Mouse (Mus musculus) lung, embryonic 14.5 days (tissue): Measurements from ENCODE around the gene Spindoc. TPM values are rescaled to one million over a fixed set of nuclear protein-coding genes. Genes with fewer than 3 reads are reported as not detected.

ENCODE experiments used
- ATAC-seq: fragments of 200-750 bp; cut with Nextera tagmentation; 2 replicates; pipeline ENCODE4 v1.8.0; 2017; ENCODE audit warnings: mild to moderate bottlenecking, moderate TSS enrichment, moderate library complexity; ENCODE audit not compliant: insufficient read depth
- DNase-seq: peaks from one replicate; pipeline ENCODE4 v3.0.0-alpha.2; 2015
- H3K27ac ChIP-seq: fragments of 300-500 bp; sonication (generic); 2 replicates; pipeline ENCODE4 v1.5.1; 2014; ENCODE audit warnings: low read depth, mild to moderate bottlenecking, moderate library complexity
- H3K27me3 ChIP-seq: fragments of 300-500 bp; sonication (generic); 2 replicates; pipeline ENCODE4 v1.6.1; 2014; ENCODE audit warnings: low read length, control low read depth; ENCODE audit not compliant: insufficient read depth
- H3K36me3 ChIP-seq: fragments of 300-500 bp; sonication (generic); 2 replicates; pipeline ENCODE4 v1.6.1; 2014; ENCODE audit warnings: control low read depth; ENCODE audit not compliant: insufficient read depth
- H3K4me1 ChIP-seq: fragments of 300-500 bp; sonication (generic); 2 replicates; pipeline ENCODE4 v1.6.1; 2014; ENCODE audit warnings: antibody characterized with exemption, control low read depth; ENCODE audit not compliant: insufficient read depth
- H3K4me2 ChIP-seq: fragments of 300-500 bp; sonication (generic); 2 replicates; pipeline ENCODE4 v1.6.1; 2014; ENCODE audit warnings: mild to moderate bottlenecking
- H3K4me3 ChIP-seq: fragments of 300-500 bp; sonication (generic); 2 replicates; pipeline ENCODE4 v1.5.1; 2014; ENCODE audit warnings: low read depth, low read length
- H3K9ac ChIP-seq: fragments of 300-500 bp; sonication (generic); 2 replicates; pipeline ENCODE4 v1.6.1; 2014
- H3K9me3 ChIP-seq: fragments of 300-500 bp; sonication (generic); 2 replicates; pipeline ENCODE4 v1.6.1; 2016; ENCODE audit warnings: low read depth, low read length, control low read depth
- CTCF ChIP-seq: IDR thresholded peaks from 2 replicates; pipeline ENCODE4 v1.5.1; 2016; ENCODE audit warnings: antibody characterized with exemption, low read depth
- WGBS: fragments of 180-500 bp; shearing (Covaris S2); extraction: QIAGEN DNeasy Blood & Tissue Kit; methylation state at CpG from one replicate; pipeline ENCODE4 v1.1.7; 2014; 5-methylcytosine and 5-hydroxymethylcytosine counted together
- polyA plus RNA-seq: library from polyadenylated mRNA; unstranded; fragments of >200 nt; fragmentation: Nextera tagmentation; extraction: Ambion mirVana; gene quantifications from 2 replicates; pipeline ENCODE4 v1.2.1, GENCODE M21; 2014

Gene Spindoc
- polyA plus RNA-seq, 1 experiment from 2014 or later, result 26.8 TPM

- Histone ChIP-seq H3K36me3 (no peaks in the 10 kb centered on the region), H3K9me3 (no peaks in the 10 kb centered on the region), H3K9ac (0 out of 2 replicates have a peak overlapping the region, but pooled peaks have one; percentile 9), H3K27me3 (no peaks in the 10 kb centered on the region), H3K4me3 (no peak overlapping the region), H3K27ac (peak overlapping the region; percentile 89), H3K4me1 (peaks cover 28% of the 10 kb centered on the region), H3K4me2 (peak overlapping the region; percentile 39)
- no peak for TF ChIP-seq CTCF
- DNase-seq (peak; percentile 34), ATAC-seq (no peak)
- 34% methylated on average over 10 of the region's 10 CpGs for WGBS
Measured at GRCm38 (mm10) chr19:7311306-7311705, 71.5 kb downstream of the Spindoc start.

- WGBS, result 18% methylated on average over 5 of the region's 5 CpGs
- Histone ChIP-seq H3K36me3 (no peaks in the 10 kb centered on the region), H3K9me3 (no peaks in the 10 kb centered on the region), H3K4me2 (peak overlapping the region; percentile 39), H3K27ac (peak overlapping the region; percentile 89), H3K27me3 (no peaks in the 10 kb centered on the region), H3K4me1 (peaks cover 28% of the 10 kb centered on the region), H3K4me3 (no peak overlapping the region), H3K9ac (peak overlapping the region; percentile 27; the same call in 1 of the 2 replicates)
- ATAC-seq (peak; percentile 73; the same call in 1 of the 2 replicates), DNase-seq (peak; percentile 75)
- peak; percentile 11; the same call in 1 of the 2 replicates for TF ChIP-seq CTCF
Measured at GRCm38 (mm10) chr19:7310704-7311103, 72.1 kb downstream of the Spindoc start.

GRCm38 (mm10) chr19:7309738-7310330, 73.0 kb downstream of the Spindoc start:
- no peak for TF ChIP-seq CTCF
- H3K4me2 ChIP-seq, result no peak overlapping the region
- no peaks in the 10 kb centered on the region for H3K9me3 ChIP-seq
- H3K4me3 ChIP-seq, result no peak overlapping the region
- H3K9ac ChIP-seq, result no peak overlapping the region
- 62% methylated on average over 2 of the region's 2 CpGs for WGBS
- no peak for ATAC-seq
- DNase-seq, result no peak
- no peaks in the 10 kb centered on the region for H3K27me3 ChIP-seq
- peaks cover 28% of the 10 kb centered on the region for H3K4me1 ChIP-seq
- H3K27ac ChIP-seq, result peak overlapping the region; percentile 89
- H3K36me3 ChIP-seq, result no peaks in the 10 kb centered on the region

- H3K9me3 ChIP-seq, result no peaks in the 10 kb centered on the region
- 40% methylated on average over 8 of the region's 8 CpGs for WGBS
- TF ChIP-seq CTCF, result no peak
- no peaks in the 10 kb centered on the region for H3K27me3 ChIP-seq
- H3K4me2 ChIP-seq, result peak overlapping the region; percentile 30
- peak overlapping the region; percentile 55 for H3K27ac ChIP-seq
- H3K9ac ChIP-seq, result 0 out of 2 replicates have a peak overlapping the region, but pooled peaks have one; percentile 14
- peak; percentile 75 for DNase-seq
- no peak overlapping the region for H3K4me3 ChIP-seq
- ATAC-seq, result peak; percentile 40; the same call in 1 of the 2 replicates
- no peaks in the 10 kb centered on the region for H3K36me3 ChIP-seq
- peaks cover 28% of the 10 kb centered on the region for H3K4me1 ChIP-seq
Measured at GRCm38 (mm10) chr19:7307995-7308770, 74.6 kb downstream of the Spindoc start.

GRCm38 (mm10) chr19:7306968-7307367, 75.8 kb downstream of the Spindoc start:
- H3K4me3 ChIP-seq, result no peak overlapping the region
- H3K9me3 ChIP-seq, result no peaks in the 10 kb centered on the region
- no peak for ATAC-seq
- DNase-seq, result no peak
- 47% methylated on average over 3 of the region's 3 CpGs for WGBS
- no peak for TF ChIP-seq CTCF
- no peaks in the 10 kb centered on the region for H3K27me3 ChIP-seq
- no peak overlapping the region for H3K4me2 ChIP-seq
- peak overlapping the region; percentile 55 for H3K27ac ChIP-seq
- H3K4me1 ChIP-seq, result peaks cover 28% of the 10 kb centered on the region
- H3K36me3 ChIP-seq, result no peaks in the 10 kb centered on the region
- no peak overlapping the region for H3K9ac ChIP-seq

- no peak overlapping the region for H3K9ac ChIP-seq
- TF ChIP-seq CTCF, result no peak
- WGBS, result 56% methylated on average over 10 of the region's 11 CpGs
- peaks cover 16% of the 10 kb centered on the region for H3K4me1 ChIP-seq
- ATAC-seq (no peak), DNase-seq (no peak)
- peak overlapping the region; percentile 38; the same call in 1 of the 2 replicates for H3K27ac ChIP-seq
- no peak overlapping the region for H3K4me2 ChIP-seq
- no peaks in the 10 kb centered on the region for H3K36me3 ChIP-seq
- no peaks in the 10 kb centered on the region for H3K27me3 ChIP-seq
- no peaks in the 10 kb centered on the region for H3K9me3 ChIP-seq
- H3K4me3 ChIP-seq, result no peak overlapping the region
Measured at GRCm38 (mm10) chr19:7305380-7306310, 77.1 kb downstream of the Spindoc start.
